Mouse (Mus musculus): ENCODE results near the gene R3hdml. TPM values are rescaled to one million over a fixed set of nuclear protein-coding genes. Genes with fewer than 3 reads are reported as not detected.
A peak's percentile ranks its signal among the peaks of the same experiment; 100 is the strongest.
"Not testable (repeated sequence)": the region's sequence is repeated elsewhere in the genome, so short reads cannot be mapped to it uniquely, and the experiment has no call there.

R3hdml gene
- polyA plus RNA-seq (2017; shearing (Covaris generic)) = not detected

DNA sequence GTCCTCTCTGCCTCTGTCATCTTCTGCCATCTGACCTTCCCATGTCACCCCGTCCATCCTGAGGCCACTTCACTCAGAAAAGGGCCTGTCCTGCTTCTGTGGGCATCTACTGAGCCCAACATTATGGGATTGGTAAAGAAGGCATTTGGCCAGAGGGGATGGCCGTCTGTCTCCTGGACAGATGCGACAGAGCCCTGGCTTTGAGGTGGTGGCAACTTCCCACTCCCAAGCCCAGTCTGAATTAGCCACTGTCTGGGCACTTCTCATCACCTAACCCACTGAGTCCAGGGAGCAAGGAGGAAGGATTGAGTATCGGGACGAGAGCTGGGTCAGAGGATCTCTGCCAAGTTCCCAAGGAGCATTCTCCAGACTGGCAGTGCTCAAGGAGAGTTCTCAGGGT is at the start of gene R3hdml:
Gene R3hdml (plus strand): TSS at position 301 of the 400 bp plus-strand sequence.
- no peak for ATAC-seq

DNA sequence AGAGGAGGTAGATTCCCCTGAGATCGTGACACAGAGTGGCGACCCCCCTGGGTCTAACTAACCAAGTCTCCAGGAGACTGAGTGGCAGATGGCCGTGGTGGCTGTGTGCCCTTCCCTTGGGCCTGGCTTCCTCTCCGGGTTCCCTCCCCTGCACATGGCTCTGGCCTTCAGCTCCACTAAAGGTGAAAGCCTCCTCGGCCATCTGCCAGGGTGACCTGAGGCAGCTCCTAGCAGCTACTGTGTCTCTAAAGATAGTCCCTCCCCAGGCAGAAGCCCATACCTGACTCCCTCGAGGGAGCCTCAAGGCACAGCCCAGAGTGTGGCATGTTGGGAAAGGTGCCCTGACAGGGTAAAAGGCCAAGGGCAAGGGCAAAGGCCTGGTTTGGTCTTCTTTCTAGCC is 48.6 kb upstream of the R3hdml start:
- ATAC-seq = no peak

DNA sequence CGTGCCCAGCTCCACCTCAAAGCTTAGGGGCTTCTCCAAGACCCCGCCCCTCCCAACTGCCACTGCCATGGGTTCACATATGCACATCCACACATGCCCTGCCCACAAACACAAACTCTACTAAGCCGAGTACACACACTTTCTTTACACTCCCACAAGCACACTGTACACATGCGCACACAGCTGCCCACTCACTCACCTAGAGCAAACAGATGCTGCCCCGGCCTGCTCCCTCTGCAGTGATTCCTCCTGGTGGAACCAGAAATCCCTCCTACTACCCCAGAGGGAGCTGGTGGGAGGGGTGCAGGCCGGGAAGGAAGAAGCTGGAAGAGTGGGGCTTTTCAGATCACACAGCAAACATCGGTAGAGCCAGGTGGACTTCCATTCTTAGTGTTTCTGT is 48.1 kb upstream of the R3hdml start:
- ATAC-seq = no peak

GRCm38 (mm10) chr2:163447375-163447774 is 44.7 kb upstream of the R3hdml start:
- ATAC-seq = no peak

GRCm38 (mm10) chr2:163449276-163449675 is 42.8 kb upstream of the R3hdml start:
- no peak for ATAC-seq

GRCm38 (mm10) chr2:163450668-163451295 is 41.3 kb upstream of the R3hdml start:
- ATAC-seq = no peak

GRCm38 (mm10) chr2:163452738-163453137 is 39.4 kb upstream of the R3hdml start:
- ATAC-seq = no peak

- ATAC-seq = no peak
Observed at GRCm38 (mm10) chr2:163453378-163453777, 38.7 kb upstream of the R3hdml start.

DNA sequence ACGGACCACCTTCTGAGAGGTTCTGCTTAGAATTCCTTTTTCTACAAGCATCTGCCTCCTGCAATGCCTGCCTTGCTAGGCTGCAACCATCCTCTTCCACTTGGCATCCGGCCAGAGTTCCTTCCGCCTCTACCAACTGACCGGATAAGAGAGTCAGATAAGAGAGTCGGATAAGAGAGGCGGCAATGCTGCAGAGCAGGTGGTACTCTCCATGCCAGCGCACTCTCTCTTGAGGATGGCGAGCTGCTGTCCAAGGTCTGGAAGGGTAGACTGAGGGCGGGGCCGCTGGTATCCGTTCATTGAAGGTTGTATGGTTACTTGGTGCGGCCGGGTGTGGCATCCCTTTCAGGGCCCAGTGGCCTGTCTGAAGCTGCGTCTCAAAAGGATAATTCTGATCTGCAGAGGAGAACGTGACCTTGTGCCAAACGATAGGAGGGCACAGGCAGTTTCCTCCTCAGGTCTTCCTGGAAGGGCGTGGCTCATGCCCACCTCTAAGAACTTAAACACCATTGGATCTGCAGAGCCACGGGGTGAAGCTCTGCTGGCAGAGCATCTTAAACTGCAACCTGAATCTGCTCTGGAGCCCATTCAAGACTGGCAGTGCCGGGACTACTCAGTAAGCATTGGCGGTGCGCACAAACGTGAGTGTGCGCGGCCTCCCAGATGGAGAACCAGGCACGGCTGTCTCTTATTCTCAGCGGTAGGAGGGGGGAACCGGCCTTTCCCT is 33.4 kb upstream of the R3hdml start:
- ATAC-seq = no peak

- ATAC-seq = no peak
Observed at GRCm38 (mm10) chr2:163459380-163459779, 32.7 kb upstream of the R3hdml start.

GRCm38 (mm10) chr2:163460622-163461021 is 31.5 kb upstream of the R3hdml start:
- no peak for ATAC-seq

- ATAC-seq = not testable (repeated sequence)
Observed at GRCm38 (mm10) chr2:163461307-163461706, 30.8 kb upstream of the R3hdml start.

DNA sequence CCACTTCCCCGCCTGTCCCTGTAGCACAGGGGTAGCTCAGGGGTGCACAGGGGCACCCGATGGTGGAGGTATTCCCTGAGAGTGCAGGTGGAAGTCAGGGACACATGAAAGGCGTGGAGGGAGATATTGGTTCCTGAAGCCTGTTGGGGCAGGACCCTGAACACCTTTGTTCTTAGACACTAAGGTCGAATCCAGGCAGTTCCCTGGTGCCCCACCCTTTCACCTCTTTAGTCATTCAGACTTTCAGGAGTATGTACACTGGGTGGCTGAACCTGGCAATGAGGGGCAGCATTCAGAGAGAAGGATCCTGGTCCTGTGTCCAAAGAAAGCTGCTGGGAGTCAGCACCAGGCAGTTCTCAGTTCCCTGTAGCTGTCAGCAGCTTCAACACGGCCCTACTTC is 29.7 kb upstream of the R3hdml start:
- no peak for ATAC-seq

DNA sequence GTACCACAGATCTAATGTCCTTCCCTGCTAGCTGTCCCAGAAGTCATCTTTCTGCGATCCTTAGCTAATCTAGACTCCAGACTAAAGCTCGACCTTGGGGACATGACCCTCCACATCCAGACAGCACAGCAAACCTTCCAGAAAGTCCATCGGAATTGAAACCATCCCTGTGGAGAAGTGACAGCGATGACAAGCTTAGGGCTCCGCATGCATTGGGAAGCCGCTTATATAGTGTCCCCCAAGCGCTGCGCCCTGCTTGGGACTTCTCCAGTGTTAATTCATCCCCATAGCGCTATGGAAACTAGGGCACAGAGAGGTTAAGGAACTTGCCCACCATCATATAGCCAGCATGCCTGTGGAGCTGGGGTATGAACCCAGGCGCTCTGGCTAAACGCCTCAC is 29.3 kb upstream of the R3hdml start:
- no peak for ATAC-seq

DNA sequence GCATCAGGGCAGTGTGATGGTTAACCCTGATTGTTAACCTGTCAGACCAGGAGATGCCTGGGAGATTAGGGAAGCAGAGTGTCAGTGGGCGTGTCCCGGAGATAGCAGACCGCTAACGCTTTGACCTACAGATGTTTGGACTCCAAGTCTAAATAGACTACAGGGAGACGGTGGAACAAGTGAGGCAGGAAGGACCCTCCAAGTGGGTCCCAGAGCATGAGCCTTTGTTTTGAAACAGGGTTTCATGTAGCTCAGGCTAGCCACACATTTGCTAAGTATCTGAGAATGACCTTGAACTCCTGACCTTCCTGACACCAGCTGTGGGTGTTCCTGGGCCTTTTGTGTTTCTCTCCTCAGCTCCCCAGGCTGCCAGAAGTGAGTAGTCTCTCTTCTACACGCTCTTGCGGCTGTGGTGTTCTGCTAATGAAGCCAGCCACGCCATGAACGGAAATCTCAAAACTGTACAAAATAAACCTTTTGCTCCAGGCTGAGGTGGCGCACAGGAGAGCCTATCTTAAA is 28.8 kb upstream of the R3hdml start:
- ATAC-seq = no peak

DNA sequence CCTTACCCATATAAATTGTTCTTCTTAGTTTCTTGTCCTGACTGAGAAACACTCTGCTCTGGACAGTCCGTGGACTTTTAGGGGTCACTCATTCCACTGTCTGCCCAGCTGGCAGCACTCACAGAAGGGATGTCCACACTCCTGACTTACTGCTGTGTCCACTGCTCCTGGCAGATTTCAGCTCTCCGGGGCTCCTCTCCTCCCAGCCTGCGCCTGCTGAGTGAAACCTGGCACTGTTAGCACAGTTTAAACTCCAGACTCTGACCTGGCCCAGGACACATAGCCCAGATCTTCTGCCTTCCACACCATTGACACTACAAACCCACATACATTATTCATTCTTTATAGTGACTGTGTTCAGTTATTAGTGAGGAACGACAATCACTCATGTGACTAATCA is 28.1 kb upstream of the R3hdml start:
- ATAC-seq = no peak

DNA sequence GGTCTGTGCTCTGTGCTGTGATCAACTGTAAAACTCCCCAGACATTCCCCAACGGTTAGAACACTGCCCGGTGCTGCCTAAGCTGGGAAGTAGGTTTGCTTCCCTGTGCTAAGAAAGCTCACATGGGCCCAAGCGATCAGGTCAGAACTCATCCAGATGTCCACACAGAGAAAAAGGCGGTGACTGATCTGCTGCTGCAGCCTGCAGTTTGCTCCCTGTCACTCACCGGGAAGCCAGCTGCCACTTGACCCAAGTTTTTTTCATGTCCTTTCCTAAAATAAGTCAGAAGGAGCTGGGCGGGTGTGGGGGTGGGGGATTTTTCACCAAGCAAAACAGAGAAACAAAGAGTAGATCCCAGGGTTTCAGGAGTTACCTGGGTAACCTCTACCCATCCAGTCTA is 27.6 kb upstream of the R3hdml start:
- no peak for ATAC-seq

- ATAC-seq = no peak
Observed at GRCm38 (mm10) chr2:163466771-163467170, 25.3 kb upstream of the R3hdml start.

- ATAC-seq = no peak
Observed at GRCm38 (mm10) chr2:163467585-163467984, 24.5 kb upstream of the R3hdml start.

- no peak for ATAC-seq
Observed at GRCm38 (mm10) chr2:163468866-163469265, 23.3 kb upstream of the R3hdml start.

DNA sequence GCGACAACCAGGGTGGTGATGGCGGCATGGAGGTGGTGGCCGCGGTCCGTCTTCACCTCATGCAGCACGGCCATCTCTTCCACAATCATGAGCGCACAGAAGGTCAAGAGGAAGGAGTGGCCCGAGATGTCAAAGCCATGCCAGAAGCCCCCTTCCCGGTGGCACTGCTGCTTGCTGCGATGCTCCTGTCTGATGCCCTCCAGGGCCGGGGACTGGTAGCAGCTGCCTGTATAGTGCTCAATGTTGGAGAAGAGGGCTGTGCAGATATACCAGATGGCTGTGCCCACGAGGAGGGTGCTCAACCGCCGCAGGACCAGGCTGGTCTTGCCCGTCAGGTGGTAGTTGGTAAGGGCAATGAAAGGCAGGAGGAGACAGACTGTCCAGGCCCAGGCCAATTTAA is 22.4 kb upstream of the R3hdml start:
- ATAC-seq = no peak

GRCm38 (mm10) chr2:163471136-163471535 is 21.0 kb upstream of the R3hdml start:
- ATAC-seq = no peak

DNA sequence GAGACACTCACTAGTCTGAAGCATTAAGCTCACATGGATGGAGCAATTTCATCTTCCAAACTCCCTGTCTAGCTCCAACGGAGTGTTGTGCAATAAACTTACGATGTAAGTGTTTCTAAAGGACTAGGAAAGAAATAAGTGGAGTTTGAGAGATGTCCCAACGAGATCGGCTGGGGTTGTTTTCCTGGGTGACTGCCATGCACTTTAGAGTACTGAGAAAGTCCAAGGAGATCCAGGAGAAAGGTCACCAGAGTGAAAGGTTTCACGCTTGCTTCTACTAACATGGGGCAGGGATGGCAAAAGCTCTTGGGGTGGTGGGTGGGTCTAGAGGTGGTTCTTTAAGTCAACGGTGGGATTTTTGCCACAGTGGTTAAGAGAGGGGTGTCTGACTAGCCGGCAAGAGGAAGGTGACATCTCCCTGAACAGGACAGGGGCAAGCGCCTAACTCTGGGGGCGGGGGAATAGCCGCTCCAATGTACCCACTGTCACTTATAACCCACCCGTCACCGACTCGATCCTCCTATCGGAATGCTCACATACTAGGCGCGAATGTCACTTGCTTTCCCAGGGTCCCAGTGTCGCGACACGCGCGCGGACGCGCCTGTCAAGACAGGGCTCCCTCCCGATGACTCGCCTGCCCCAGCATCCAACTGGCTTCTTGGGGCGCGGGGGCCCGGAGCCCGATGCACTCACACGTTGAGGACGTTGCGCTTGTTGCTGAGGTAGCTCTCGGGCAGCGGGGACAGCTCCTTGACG is 20.2 kb upstream of the R3hdml start:
- no peak for ATAC-seq

GRCm38 (mm10) chr2:163472466-163472851 is 19.7 kb upstream of the R3hdml start, which contains the start of gene Fitm2:
TSS of gene Fitm2 (minus strand) at chr2:163472629.
- ATAC-seq = peak; percentile 96

Data from activated CD4-positive, CD25-positive, alpha-beta regulatory T cell, adult 4 months (primary cell).